Mouse (Mus musculus) megakaryocyte, embryonic 14.5 days (primary cell): ENCODE measurements around the gene Dnm3.

Experiments
- FLI1 ChIP-seq: IDR thresholded peaks from 2 replicates; pipeline ENCODE4 v1.6.1; 2012; ENCODE audit warnings: low read length, inconsistent platforms, mixed read lengths
- GATA1 ChIP-seq: IDR thresholded peaks from 3 replicates; pipeline ENCODE4 v1.6.1; 2012; ENCODE audit warnings: mixed read lengths, low read length, inconsistent platforms, borderline replicate concordance

DNA sequence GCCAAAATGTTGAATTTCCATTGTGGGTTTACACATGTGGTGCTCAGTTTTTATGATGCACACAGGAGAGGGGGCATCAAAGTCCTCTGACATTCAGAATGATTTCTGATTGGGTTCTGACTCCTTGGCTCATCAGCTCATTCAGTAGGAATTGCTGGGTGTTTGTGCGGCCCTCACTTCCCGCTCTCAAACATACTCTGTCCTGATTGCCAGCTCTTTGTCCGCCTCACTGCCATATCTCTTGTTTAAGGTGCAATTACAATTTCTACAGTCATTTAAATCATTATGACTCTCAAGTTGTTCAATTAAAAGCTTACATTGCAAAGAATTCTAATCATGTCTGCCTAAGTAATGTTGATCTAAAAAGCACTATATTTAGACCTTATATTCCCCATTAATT is 179.3 kb downstream of the Dnm3 start:
- no peak for TF ChIP-seq GATA1
- TF ChIP-seq FLI1, result no peak
